Mouse (Mus musculus): Measurements from ENCODE around the gene Grin2c. TPM values are rescaled to one million over a fixed set of nuclear protein-coding genes. Genes with fewer than 3 reads are reported as not detected.

Grin2c gene
- polyA plus RNA-seq, 1 experiment = 0.13 TPM

DNA sequence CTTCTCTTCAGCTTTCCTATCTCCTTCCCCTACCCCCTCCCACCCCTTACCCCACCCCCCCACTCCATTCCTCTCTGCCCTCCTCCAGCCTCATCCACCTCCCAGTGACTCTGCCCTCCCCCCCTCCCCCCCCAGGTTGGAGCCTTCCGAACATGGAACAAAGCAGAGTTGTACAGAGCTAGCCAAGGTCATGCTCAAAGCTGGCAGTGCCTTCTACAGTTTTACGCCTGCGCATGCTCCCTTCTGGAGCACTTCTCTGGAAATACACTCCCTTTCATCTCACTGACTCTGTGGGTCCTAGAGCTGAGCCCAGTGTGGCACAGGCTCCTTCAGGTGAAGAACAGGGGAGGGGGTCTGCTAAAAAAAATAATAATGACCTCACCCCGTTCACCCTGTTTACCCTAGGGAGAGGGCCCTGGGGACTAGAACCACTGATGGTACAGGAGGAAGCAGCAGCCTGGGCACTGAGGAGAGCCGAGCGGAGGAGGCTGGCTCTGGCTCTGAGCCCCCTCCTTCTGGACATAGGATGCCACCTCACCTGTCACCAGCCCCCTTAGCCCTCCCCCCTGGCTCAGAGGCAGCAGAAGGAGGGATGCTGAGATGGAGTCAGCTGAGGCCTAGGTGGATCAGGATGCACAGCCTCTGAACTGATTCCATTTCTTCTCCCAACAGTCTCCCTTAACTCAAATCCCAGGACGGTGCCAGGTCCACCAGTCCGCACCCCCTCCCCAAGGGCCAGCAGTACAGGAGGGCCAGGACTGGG, 15.9 kb upstream of the Grin2c start:
- TF ChIP-seq CTCF (IDR thresholded peaks at IDR 0.05; ENCODE audit: low read depth, low read length) (no peak), POLR2A (IDR thresholded peaks at IDR 0.05; ENCODE audit: insufficient read depth, low read length) (no peak)
- Histone ChIP-seq H3K36me3 (ENCODE audit: control insufficient read depth, insufficient read depth, low read length, poor library complexity, severe bottlenecking) (no peaks in the 10 kb centered on the region), H3K27ac (ENCODE audit: insufficient read depth, low read length) (no peak overlapping the region), H3K4me3 (ENCODE audit: low read depth, low read length) (no peak overlapping the region), H3K4me1 (ENCODE audit: control insufficient read depth, insufficient read depth, low read length) (peaks cover 2% of the 10 kb centered on the region), H3K27me3 (ENCODE audit: control insufficient read depth, insufficient read depth, low read length, poor library complexity, severe bottlenecking) (no peaks in the 10 kb centered on the region), H3K9ac (ENCODE audit: low read depth, poor library complexity, severe bottlenecking) (no peak overlapping the region), H3K9me3 (replicated peaks; ENCODE audit: control insufficient read depth, insufficient read depth, low read length, poor library complexity, severe bottlenecking) (no peaks in the 10 kb centered on the region)

GRCm38 (mm10) chr11:115282295-115282694, 15.3 kb upstream of the Grin2c start:
- TF ChIP-seq POLR2A (IDR thresholded peaks at IDR 0.05; ENCODE audit: insufficient read depth, low read length) (no peak), EP300 (IDR thresholded peaks at IDR 0.05; ENCODE audit: insufficient read depth, low read depth, low read length) (no peak)
- no peak overlapping the region for H3K9ac ChIP-seq (ENCODE audit: low read depth, poor library complexity, severe bottlenecking)
- peaks cover 2% of the 10 kb centered on the region for H3K4me1 ChIP-seq (ENCODE audit: control insufficient read depth, insufficient read depth, low read length)
- H3K27ac ChIP-seq (ENCODE audit: insufficient read depth, low read length) = no peak overlapping the region
- H3K4me3 ChIP-seq (ENCODE audit: low read depth, low read length) = no peak overlapping the region
- H3K9me3 ChIP-seq (replicated peaks; ENCODE audit: control insufficient read depth, insufficient read depth, low read length, poor library complexity, severe bottlenecking) = no peaks in the 10 kb centered on the region
- H3K36me3 ChIP-seq (ENCODE audit: control insufficient read depth, insufficient read depth, low read length, poor library complexity, severe bottlenecking) = no peaks in the 10 kb centered on the region
- no peaks in the 10 kb centered on the region for H3K27me3 ChIP-seq (ENCODE audit: control insufficient read depth, insufficient read depth, low read length, poor library complexity, severe bottlenecking)

DNA sequence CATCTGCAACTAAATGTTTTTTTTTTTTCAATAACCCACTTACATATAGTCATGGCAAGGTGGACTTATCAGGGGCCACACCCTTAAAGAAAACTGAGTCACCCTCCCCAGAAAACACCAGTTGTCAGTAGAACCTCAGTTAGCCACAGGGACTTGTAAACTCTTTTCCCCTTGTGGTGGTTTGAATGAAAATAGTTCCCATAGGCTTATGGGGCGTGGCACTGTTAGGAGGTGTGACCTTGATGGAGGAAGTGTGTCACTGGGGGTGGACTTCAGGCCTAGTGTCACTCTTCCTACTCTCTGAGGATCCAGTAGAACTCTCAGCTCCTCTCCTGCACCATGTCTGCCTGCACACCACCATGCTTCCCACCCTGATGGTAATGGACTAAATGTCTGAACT, 12.7 kb upstream of the Grin2c start:
- H3K36me3 ChIP-seq (ENCODE audit: control insufficient read depth, insufficient read depth, low read length, poor library complexity, severe bottlenecking) = no peaks in the 10 kb centered on the region
- no peaks in the 10 kb centered on the region for H3K9me3 ChIP-seq (replicated peaks; ENCODE audit: control insufficient read depth, insufficient read depth, low read length, poor library complexity, severe bottlenecking)
- H3K9ac ChIP-seq (ENCODE audit: low read depth, poor library complexity, severe bottlenecking) = no peak overlapping the region
- no peak overlapping the region for H3K4me3 ChIP-seq (ENCODE audit: low read depth, low read length)
- H3K27ac ChIP-seq (ENCODE audit: insufficient read depth, low read length) = no peak overlapping the region
- peaks cover 5% of the 10 kb centered on the region for H3K4me1 ChIP-seq (ENCODE audit: control insufficient read depth, insufficient read depth, low read length)
- H3K27me3 ChIP-seq (ENCODE audit: control insufficient read depth, insufficient read depth, low read length, poor library complexity, severe bottlenecking) = no peaks in the 10 kb centered on the region
- no peak for TF ChIP-seq CTCF (IDR thresholded peaks at IDR 0.05; ENCODE audit: low read depth, low read length)
- TF ChIP-seq POLR2A (IDR thresholded peaks at IDR 0.05; ENCODE audit: insufficient read depth, low read length) = no peak
- no peak for TF ChIP-seq EP300 (IDR thresholded peaks at IDR 0.05; ENCODE audit: insufficient read depth, low read depth, low read length)

- Histone ChIP-seq H3K27me3 (ENCODE audit: control insufficient read depth, insufficient read depth, low read length, poor library complexity, severe bottlenecking) (no peaks in the 10 kb centered on the region), H3K4me1 (ENCODE audit: control insufficient read depth, insufficient read depth, low read length) (peaks cover 5% of the 10 kb centered on the region), H3K9ac (ENCODE audit: low read depth, poor library complexity, severe bottlenecking) (0 out of 2 replicates have a peak overlapping the region, but pooled peaks have one; percentile 74), H3K4me3 (ENCODE audit: low read depth, low read length) (no peak overlapping the region), H3K36me3 (ENCODE audit: control insufficient read depth, insufficient read depth, low read length, poor library complexity, severe bottlenecking) (no peaks in the 10 kb centered on the region), H3K9me3 (replicated peaks; ENCODE audit: control insufficient read depth, insufficient read depth, low read length, poor library complexity, severe bottlenecking) (no peaks in the 10 kb centered on the region), H3K27ac (ENCODE audit: insufficient read depth, low read length) (no peak overlapping the region)
- no peak for TF ChIP-seq CTCF (IDR thresholded peaks at IDR 0.05; ENCODE audit: low read depth, low read length)
- no peak for TF ChIP-seq EP300 (IDR thresholded peaks at IDR 0.05; ENCODE audit: insufficient read depth, low read depth, low read length)
- TF ChIP-seq POLR2A (IDR thresholded peaks at IDR 0.05; ENCODE audit: insufficient read depth, low read length) = no peak
These were observed 11.1 kb upstream of the Grin2c start for GRCm38 (mm10) chr11:115278176-115278575.

DNA sequence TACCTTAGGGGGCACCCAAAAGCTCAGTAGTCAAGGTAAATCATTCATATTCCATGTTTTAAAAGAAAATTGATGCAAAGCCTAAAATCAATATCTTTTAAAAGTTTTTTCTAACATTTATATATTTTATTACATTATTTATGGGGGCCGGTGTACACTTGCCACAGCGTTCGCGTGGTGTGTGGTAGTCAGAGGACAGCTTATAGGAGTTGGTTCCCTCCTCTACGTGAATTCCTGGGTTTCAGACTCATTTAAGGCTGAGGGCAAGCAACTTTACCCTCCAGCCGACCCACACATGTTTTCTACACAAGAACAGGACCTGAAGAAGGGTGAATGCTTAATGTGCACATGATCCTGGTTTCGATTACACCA, 10.5 kb upstream of the Grin2c start:
- H3K4me3 ChIP-seq (ENCODE audit: low read depth, low read length) = peak overlapping the region; percentile 89
- TF ChIP-seq POLR2A (IDR thresholded peaks at IDR 0.05; ENCODE audit: insufficient read depth, low read length) (no peak), CTCF (IDR thresholded peaks at IDR 0.05; ENCODE audit: low read depth, low read length) (no peak), EP300 (IDR thresholded peaks at IDR 0.05; ENCODE audit: insufficient read depth, low read depth, low read length) (no peak)
- H3K27me3 ChIP-seq (ENCODE audit: control insufficient read depth, insufficient read depth, low read length, poor library complexity, severe bottlenecking) = no peaks in the 10 kb centered on the region
- no peak overlapping the region for H3K27ac ChIP-seq (ENCODE audit: insufficient read depth, low read length)
- H3K9me3 ChIP-seq (replicated peaks; ENCODE audit: control insufficient read depth, insufficient read depth, low read length, poor library complexity, severe bottlenecking) = no peaks in the 10 kb centered on the region
- H3K9ac ChIP-seq (ENCODE audit: low read depth, poor library complexity, severe bottlenecking) = peak overlapping the region; percentile 74
- peaks cover 5% of the 10 kb centered on the region for H3K4me1 ChIP-seq (ENCODE audit: control insufficient read depth, insufficient read depth, low read length)
- no peaks in the 10 kb centered on the region for H3K36me3 ChIP-seq (ENCODE audit: control insufficient read depth, insufficient read depth, low read length, poor library complexity, severe bottlenecking)

DNA sequence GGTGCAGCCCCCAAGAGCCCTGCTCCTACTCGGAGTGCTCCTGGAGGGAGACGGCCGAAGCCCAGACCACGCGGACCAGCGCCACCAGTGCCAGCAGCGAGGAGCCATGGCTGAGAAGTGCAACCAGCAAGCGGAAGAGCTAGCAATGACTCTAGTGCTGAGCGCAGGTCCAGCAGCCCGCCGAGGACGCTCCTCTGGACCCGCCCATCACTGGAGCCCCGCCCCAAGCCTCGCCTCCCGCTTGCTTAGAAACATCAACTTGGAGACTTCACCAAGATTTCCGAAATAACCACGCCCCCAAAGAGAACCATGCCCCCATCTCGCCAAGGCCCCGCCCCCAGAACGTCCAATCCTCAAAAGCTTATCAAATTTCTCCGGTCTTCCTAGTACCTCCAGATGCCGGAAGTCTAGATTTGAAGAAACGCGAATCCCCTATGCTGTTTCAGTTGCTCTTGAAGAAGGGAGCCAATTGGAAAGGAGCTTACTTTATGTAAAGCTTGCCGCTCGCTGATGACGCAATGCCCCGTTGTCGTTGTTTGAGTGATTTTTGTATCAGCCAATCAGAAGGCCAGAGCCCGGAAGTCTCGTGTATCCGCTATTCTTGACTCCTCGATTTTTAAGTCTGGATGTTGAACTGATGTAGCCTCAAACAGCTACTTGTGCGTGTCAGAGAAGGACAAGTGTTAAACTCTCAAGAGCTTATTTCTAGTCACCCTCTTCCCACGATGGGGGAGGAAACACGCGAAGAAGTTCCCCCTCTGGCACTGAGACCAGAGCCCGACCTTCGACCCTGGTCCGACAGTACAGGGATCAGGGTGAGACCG, 9.9 kb upstream of the Grin2c start, which contains the start of gene Fdxr:
TSS of gene Fdxr (minus strand) at position 271 of the 824 bp plus-strand sequence.
- Histone ChIP-seq H3K27me3 (ENCODE audit: control insufficient read depth, insufficient read depth, low read length, poor library complexity, severe bottlenecking) (no peaks in the 10 kb centered on the region), H3K4me1 (ENCODE audit: control insufficient read depth, insufficient read depth, low read length) (peaks cover 2% of the 10 kb centered on the region), H3K27ac (ENCODE audit: insufficient read depth, low read length) (peak within 1 kb of the TSS; percentile 35; the same call in 1 of the 2 replicates), H3K9ac (ENCODE audit: low read depth, poor library complexity, severe bottlenecking) (peak within 1 kb of the TSS; percentile 74), H3K4me3 (ENCODE audit: low read depth, low read length) (peak within 1 kb of the TSS; percentile 89), H3K9me3 (replicated peaks; ENCODE audit: control insufficient read depth, insufficient read depth, low read length, poor library complexity, severe bottlenecking) (no peaks in the 10 kb centered on the region), H3K36me3 (ENCODE audit: control insufficient read depth, insufficient read depth, low read length, poor library complexity, severe bottlenecking) (no peaks in the 10 kb centered on the region)
- TF ChIP-seq EP300 (IDR thresholded peaks at IDR 0.05; ENCODE audit: insufficient read depth, low read depth, low read length) (no peak), POLR2A (IDR thresholded peaks at IDR 0.05; ENCODE audit: insufficient read depth, low read length) (peak; percentile 91)

Data from ES-Bruce4 (cell line).